Mouse (Mus musculus) cerebellum, adult 8-10 months (tissue): ENCODE data around the gene Dusp10.

ENCODE experiments used
- DNase-seq: peaks from one replicate; pipeline ENCODE4 v3.0.0; 2022

Gene Dusp10

GRCm38 (mm10) chr1:184013106-184013505 is at the start of gene Dusp10:
Dusp10 (plus strand) TSS chr1:184013302.
- no peak for DNase-seq

DNA sequence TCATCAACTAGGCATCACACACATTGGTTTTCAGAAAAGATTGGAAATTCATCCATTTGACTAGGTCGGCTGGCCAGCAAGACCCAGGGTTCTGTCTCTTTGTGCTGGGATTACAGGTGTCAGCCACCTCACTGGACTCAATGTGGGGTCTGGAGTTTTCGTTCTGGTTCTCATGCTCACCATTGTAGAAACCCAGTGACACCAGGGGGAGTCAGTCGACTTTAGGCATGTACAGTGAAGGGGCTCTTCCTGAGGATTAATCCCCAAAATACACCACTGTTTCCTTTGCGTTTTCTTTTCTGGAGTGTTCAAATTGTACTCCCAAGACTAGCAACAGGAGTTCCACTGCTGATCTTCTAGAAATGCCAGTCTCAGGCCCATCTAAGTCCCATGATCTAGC is 47.8 kb upstream of the Dusp10 start:
- no peak for DNase-seq

- no peak for DNase-seq
Measured at GRCm38 (mm10) chr1:183969265-183969664, 43.8 kb upstream of the Dusp10 start.

DNA sequence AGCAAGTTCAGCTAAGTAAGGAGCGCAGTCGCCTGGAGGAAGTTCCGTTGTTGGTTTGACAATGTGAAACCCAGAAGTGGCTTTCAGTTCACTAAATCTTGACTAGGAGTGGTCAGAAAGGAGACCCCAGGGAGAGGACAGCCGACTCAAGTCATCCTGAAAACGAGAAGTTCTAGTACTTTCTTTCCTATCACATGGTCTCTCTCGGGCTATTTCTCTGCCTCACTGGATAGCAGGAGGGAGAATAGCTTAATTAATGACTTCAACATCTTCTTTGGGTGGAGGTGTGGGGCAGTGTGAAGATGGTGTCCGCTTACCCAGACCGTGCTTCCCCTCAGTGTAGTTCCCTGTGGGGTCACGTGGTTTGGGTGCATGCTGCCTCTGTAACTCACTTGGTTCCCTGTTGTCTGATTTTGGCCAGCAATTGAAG is 33.3 kb upstream of the Dusp10 start:
- DNase-seq = no peak

GRCm38 (mm10) chr1:183982108-183982507 is 31.0 kb upstream of the Dusp10 start:
- no peak for DNase-seq

- no peak for DNase-seq
Measured at GRCm38 (mm10) chr1:183987711-183988245, 25.3 kb upstream of the Dusp10 start.

- DNase-seq = no peak
Measured at GRCm38 (mm10) chr1:183991921-183992320, 21.2 kb upstream of the Dusp10 start.

- no peak for DNase-seq
Measured at GRCm38 (mm10) chr1:183997207-183997606, 15.9 kb upstream of the Dusp10 start.

- DNase-seq = no peak
Measured at GRCm38 (mm10) chr1:184002470-184002869, 10.6 kb upstream of the Dusp10 start.

DNA sequence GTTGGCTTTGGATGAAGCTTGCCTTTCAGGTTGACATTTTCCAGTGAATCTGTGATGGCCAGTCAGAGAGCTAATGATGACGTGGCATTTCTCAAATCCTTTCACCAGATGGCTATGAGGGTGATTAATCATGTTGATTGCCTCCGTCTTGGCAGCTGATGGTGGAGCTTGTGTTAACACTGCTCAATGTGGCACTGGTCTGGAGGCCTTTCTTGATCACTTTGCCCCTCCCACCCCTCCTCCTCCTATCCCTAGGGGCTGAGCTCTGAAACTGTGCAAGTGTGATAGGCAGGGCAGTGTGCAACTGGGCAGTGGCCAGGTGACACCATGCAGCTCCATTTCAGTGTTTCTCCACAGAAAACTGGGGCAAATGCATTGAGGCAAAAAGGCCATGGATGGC is 8.8 kb upstream of the Dusp10 start:
- DNase-seq = no peak

GRCm38 (mm10) chr1:184005315-184006058 is 7.6 kb upstream of the Dusp10 start:
- no peak for DNase-seq

GRCm38 (mm10) chr1:184006086-184006485 is 7.0 kb upstream of the Dusp10 start:
- DNase-seq = no peak

DNA sequence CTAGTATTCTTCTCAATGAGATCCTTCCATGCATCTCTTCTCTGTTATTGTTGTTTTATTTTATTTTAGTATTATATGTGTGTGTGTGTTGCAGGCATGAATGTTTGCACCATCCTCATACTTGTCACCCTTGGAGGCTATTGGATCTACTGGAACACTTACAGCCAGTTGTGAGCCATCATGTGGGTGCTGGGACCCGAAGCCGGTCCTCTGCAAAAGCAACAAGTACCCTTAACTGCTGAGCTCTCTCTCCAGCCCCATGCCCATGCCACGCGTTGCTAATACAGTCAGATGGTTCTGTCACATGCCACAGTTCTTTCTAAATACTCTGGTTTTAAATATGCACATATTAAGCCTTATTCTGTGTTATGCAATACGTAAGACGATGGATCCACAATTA is 1.8 kb upstream of the Dusp10 start:
- DNase-seq = no peak

DNA sequence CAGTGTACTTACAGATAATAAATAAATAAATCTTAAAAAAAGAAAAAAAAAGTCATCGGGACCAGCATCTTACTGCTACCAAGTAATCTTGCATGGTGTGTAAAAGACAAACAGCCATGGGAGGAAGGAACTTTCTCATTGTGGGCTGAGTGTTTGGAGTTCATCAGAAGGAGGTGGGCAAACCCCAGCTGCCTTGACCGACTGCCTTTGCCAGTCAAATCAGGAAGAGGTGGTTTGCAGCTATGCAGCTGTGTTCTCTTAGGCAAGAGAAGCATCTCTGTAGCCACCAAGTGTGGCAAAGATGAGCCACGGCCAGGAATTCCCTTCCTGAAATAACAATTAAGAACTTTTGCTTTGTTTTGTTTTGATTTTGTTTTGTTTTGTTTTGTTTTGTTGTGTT is 989 bp downstream of the Dusp10 start:
- DNase-seq = no peak

DNA sequence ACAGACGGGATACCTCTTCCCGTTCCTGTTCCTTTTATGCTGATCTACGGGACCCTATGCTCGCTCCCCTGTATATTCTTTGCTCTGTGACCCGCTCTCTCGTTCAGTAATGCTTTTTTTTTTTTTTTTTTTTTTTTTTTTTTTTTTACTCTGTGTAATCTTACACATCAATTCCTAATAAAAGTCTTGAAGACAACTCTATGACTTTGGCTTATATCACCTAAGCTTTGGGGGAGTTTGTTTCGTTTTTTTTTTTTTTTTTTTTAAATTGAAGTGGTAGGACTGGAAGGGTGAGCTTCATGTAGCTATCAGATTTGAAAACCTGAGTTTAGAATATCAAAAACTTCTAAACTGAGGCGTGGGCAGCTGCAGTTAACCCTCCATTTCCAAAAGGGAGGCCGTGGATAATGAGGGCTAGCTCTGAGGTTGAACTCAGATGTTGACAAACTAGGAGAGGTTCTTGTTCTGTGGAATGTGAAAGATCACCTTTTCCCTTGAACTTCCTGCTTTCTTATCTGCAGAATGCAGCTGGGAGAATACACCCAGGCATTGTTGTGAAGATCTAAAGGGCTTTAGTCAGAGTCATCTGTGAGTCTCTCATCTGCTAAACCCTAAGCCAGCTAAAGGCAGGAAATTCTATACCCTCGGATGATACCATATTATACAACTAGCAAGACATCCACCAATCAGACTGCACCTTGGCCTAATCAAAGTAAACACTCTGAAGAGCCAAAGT is 3.1 kb downstream of the Dusp10 start:
- no peak for DNase-seq

DNA sequence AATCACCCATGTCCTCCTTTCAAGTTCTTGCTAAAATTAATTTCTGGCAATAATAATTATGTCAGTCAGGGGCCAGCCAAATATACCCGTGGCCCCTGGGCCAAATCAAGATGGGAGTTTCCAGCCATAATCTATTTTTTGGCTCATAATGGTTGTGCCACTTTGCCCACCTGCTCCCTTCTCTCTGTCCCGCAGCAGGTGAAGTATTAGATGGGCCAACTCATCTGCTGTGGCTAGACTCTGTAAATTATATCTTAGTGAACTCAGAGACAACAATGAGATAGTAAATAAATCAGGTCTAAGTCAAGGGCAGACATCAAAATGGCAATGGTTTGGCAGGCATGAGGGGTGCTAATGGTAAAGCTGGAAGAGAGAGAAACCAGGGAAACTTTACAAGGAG is 4.5 kb downstream of the Dusp10 start:
- DNase-seq = no peak

DNA sequence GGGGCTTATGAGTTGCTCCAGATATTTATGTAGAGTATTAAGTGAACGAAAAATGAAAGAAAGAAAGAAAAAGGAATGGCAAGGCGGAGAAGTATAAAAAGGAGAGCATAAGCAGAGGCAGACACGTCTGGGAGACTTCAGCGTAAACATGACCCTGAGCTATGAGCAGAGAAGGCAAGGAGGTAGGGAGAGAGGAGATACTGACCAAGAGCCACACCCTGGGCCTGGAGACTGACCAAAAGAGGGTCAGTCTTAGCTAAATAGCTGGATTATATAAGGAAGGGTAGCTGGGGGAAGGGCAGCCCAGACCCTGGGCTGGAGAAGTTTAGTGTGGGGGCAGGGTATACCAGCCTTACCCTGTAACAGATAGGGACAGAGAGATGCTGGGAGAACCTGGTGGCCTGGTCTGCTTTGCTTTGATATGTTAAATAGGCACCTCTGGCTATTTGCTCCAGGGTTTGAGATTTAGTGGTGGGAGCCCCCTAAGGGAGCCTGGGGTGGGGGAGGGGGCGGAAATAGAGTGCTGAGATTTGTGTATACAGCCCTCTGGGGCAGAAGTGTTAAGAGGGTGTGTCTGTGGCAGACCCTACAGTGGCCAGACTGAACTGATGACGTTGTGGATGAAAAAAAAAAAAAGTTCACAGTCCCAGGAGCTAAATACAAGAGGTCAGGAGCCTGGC is 6.1 kb downstream of the Dusp10 start:
- DNase-seq = no peak

- DNase-seq = no peak
Measured at GRCm38 (mm10) chr1:184019722-184020107, 6.6 kb downstream of the Dusp10 start.

- DNase-seq = no peak
Measured at GRCm38 (mm10) chr1:184023971-184024370, 10.9 kb downstream of the Dusp10 start.

DNA sequence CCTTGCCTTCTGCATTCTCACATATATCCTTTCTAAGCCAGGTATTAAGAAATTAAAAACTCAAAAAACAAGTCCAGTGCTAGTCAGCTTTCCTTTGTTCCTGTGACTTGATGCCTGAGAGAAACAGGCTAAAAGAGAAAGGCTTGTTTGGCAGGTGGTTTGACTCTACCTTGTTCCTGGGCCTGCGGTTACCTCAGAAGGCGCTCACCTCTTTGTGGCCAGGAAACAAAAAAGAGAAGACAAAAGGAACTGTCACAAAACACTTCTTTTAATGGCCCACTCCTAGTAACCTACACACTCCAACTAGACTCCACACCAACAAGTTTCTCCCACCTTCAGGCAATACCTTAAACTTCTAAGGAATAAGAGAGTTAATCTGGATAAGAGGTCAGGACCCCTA is 11.5 kb downstream of the Dusp10 start:
- DNase-seq = no peak

GRCm38 (mm10) chr1:184025079-184025478 is 12.0 kb downstream of the Dusp10 start:
- no peak for DNase-seq

GRCm38 (mm10) chr1:184027039-184027438 is 13.9 kb downstream of the Dusp10 start:
- no peak for DNase-seq

GRCm38 (mm10) chr1:184030070-184030802 is 17.1 kb downstream of the Dusp10 start:
- no peak for DNase-seq
